Comparison of ENCODE assay signal across 8 mouse cellular contexts in genomic region chr6:88465181-88465920, GRCm38 (mm10). TPM values are rescaled to one million over a fixed set of nuclear protein-coding genes. Genes with fewer than 3 reads are reported as not detected.
A peak's percentile ranks its signal among the peaks of the same experiment; 100 is the strongest.
DNase-seq lines count a peak whose midpoint lies in the region; ATAC-seq lines count a peak whose summit lies in the region.

TSS of gene Ruvbl1 (plus strand) at chr6:88465409.

- H3K4me3 ChIP-seq in hindbrain, embryonic 14.5 days (replicated peaks; ENCODE audit: low read length), result peak within 1 kb of the TSS; percentile 47

- no peaks in the 10 kb centered on the region for H3K27me3 ChIP-seq in hindbrain, embryonic 14.5 days (ENCODE audit: control insufficient read depth, insufficient read depth, low read length)

- no peaks in the 10 kb centered on the region for H3K9me3 ChIP-seq in hindbrain, embryonic 14.5 days (ENCODE audit: control insufficient read depth, low read length)

- H3K36me3 ChIP-seq in hindbrain, embryonic 14.5 days (replicated peaks; ENCODE audit: control insufficient read depth, insufficient read depth), result peaks cover 28% of the 10 kb centered on the region

- peak within 1 kb of the TSS; percentile 76 for H3K9ac ChIP-seq in hindbrain, embryonic 14.5 days

- DNase-seq in R1 (ENCODE audit: low read depth, low spot score), result peak; percentile 99
- DNase-seq in cerebellum, postnatal 25 days, result peak; percentile 88 to 92
- peak; percentile 75 to 78 for DNase-seq in frontal cortex, postnatal 25 days (ENCODE audit: low spot score in 2 of 2)
- peak; percentile 95 for DNase-seq in hindbrain, embryonic 14.5 days (ENCODE audit: low spot score)
- DNase-seq in layer of hippocampus, postnatal 36 days, result peak; percentile 89
- peak; percentile 96 for DNase-seq in lung, postnatal 36 days
- DNase-seq in retina, postnatal 1 day, result peak; percentile 98
- DNase-seq in urinary bladder, adult 18-20 months (ENCODE audit: low spot score in 2 of 2), result peak; percentile 69 to 89

- H3K27ac ChIP-seq in hindbrain, embryonic 14.5 days, result no peak within 1 kb of the TSS

- peak within 1 kb of the TSS; percentile 60 for H3K4me2 ChIP-seq in hindbrain, embryonic 14.5 days (replicated peaks)

- WGBS in hindbrain, embryonic 14.5 days, result under 1% methylated on average over 42 of the region's 42 CpGs

- H3K4me1 ChIP-seq in hindbrain, embryonic 14.5 days (replicated peaks; ENCODE audit: control insufficient read depth, insufficient read depth, low read length), result peaks cover 9% of the 10 kb centered on the region

- ATAC-seq in hindbrain, embryonic 14.5 days (ENCODE audit: low FRiP score), result peak; percentile 100

RNA-seq across cellular contexts. Expression of gene Ruvbl1, which starts in this region (rescaled TPM):
- polyA plus RNA-seq in hindbrain, embryonic 14.5 days (2014; fragmentation: Nextera tagmentation; extraction: Ambion mirVana), result 86.0 and 97.6 TPM in 2 replicates
- total RNA-seq in layer of hippocampus, postnatal 36 days (2021), result 10 to 100 TPM; 39.2 to 40.6 TPM
